Mouse (Mus musculus): ENCODE measurements around the gene Tspan33.
"Not testable (repeated sequence)": the region's sequence is repeated elsewhere in the genome, so short reads cannot be mapped to it uniquely, and the experiment has no call there.

Tspan33 gene

GRCm38 (mm10) chr6:29693953-29694352 lies at the start of gene Tspan33:
Tspan33 (plus strand) TSS chr6:29694222.
- DNase-seq (ENCODE audit: low spot score) = peak; percentile 93

- DNase-seq (ENCODE audit: low spot score) = peak; percentile 80
These were observed 44.4 kb upstream of the Tspan33 start for GRCm38 (mm10) chr6:29649494-29650169.

DNA sequence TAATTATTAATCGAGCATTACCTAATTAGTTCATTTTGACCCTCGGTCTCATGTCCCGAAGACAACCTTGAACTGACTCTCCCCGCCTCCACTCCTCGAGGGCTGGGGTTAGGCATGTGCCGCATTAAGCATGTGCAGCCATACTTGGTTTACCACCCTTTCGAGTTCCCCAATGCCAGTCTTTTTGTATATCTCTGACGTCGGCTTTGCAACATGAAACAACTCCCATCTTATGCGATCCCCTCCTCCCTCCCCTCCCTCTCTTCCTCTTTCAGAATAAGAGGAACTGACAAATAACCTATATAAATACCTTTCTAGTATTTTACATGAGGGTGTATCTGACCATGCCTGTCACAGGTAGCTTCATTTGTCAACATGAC lies 43.9 kb upstream of the Tspan33 start:
- no peak for DNase-seq (ENCODE audit: low spot score)

DNA sequence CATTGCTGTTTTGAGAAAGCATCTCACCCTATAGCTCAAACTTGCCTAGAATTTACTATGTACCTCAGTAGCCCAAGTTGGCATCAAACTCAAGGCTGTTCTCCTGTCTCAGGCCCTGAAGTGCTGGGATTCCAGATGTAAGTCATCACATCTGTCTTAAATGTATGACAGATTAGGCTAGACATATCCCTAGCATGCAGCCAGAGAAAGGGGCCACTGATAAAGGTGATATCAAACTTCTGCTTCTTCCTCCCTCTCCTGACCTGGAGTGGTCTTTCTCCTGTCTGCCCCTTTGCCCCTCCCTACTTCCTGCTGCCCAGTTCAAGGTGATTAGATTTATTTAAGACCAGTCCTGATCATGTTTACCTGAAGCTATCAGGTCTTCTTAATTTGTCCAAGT lies 40.8 kb upstream of the Tspan33 start:
- no peak for DNase-seq (ENCODE audit: low spot score)

GRCm38 (mm10) chr6:29658626-29659475 lies 35.2 kb upstream of the Tspan33 start:
- DNase-seq (ENCODE audit: low spot score) = no peak

DNA sequence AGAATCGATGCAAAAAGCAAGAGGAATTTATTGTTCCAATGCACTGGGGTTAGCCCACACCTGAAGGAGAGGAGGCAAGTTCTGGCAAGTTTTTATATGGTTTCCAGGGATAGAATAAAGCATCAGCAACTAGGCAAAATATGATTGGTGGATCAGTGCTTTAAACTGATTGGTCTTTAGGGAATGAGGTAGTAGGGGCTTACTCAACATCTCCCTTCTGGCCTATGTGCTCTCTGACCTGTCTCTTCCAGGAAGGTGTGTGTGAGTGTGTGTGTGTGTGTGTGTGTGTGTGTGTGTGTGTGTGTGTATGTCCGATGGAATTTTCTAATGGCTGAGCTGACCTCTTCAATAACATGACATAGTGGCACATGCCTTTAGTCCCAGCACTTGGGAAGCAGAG lies 34.1 kb upstream of the Tspan33 start:
- no peak for DNase-seq (ENCODE audit: low spot score)

DNA sequence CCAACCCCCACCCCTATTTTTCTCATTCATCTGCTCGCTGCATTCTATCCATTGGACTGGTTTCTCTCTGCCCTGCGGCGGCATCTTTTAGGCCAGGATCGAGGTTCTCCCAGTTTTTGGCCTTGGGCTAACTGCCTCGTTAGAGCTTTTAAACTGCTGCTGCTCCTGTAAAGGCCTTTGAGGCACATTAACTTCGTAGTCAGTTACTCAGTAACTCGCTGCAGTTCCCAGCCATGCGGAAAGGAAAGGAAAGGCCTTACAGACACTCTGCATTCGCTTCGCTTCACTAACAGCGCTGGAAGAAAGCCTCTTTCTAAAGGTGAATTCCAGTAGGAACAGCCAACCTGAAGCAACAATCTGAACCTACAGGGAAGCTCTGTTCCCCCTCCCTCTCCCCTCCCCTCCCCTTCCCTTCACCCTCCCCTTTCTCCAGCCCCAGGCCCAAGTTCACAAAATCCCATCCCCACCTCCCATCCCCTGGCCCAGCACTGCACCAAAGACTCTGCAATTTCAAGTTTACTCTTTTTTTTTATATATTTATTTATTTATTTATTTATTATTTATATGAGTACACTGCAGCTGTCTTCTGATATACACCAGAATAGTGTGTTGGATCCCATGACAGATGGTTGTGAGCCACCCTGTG lies 33.2 kb upstream of the Tspan33 start:
- DNase-seq (ENCODE audit: low spot score) = no peak

DNA sequence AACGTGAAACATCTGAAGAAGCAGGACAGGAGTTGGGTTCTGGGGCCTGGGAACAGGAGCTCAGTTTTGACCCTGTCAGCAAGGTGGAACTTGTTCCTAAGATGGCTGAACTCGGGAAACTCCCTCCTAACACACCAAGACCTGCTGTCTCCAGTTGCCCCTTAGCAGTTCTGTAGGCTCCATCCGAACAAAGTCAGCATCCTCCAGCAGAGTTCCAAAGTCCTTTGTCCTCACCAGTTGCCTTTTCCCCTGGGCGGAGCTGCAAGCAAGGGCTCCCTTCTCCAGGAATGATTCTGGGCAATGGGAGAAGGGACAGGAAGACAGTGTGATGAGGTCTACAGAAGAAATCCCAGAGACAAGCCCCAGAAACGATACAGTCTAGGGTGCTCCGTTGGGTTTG lies 26.8 kb upstream of the Tspan33 start:
- no peak for DNase-seq (ENCODE audit: low spot score)

DNA sequence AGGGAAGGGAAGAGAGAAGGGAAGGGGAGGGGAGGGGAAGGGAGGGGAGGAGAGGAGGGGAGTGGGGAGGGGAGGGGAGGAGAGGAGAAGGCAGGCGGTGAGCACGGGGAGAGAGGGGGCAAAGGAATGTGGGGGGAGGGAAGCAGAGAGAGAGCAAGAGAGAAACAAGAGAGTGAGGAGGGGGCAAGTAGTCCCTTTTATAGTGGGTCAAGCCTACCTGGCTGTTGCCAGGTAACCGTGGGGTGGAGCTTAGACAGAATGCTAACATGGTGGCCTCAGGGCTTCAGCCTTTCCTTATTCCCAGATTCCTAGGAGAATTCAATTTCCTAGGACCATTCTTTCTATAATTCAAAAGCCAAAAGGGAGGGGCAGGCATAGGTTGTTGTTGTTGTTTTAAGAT lies 22.3 kb upstream of the Tspan33 start:
- no peak for DNase-seq (ENCODE audit: low spot score)

DNA sequence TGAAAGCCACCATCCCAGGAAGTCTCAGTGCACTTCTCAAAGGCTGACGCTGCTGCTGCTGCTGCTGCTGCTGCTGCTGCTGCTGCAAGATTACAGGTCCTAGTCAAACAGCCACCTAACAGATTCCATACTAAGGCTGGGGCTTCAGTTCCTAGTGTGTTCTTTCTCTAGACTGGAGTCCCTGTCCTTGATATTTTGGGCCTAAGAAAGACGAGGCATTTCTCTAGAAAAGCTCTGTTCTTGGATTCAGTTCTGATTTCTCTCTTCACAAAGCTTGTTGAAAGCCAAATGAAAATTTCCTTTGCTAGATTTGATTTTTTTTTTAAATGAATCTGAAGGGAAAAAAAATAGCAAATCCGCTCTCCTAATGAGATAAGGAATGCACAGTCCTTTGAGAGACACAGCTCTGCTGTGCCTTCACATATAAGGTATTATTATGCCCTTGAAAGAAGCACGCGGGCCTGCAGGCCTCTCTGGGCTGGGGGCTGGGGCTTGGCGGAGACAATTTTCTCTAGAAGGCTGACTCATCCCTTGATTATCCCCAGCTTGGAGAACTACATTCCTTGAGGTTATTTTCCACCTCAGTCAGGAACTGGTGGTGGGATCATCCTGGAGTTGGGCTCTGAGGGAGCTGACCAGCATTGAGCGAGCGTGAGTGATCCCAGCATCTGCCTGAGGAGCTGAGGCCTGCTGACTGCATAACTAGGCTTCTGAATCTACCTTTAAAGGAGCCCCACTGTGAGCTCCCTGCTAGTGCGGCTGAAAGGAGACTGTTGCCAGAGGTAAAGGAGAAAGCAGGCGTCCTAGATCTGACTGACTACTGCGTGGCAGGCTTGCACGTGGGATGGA lies 21.2 kb upstream of the Tspan33 start:
- DNase-seq (ENCODE audit: low spot score) = no peak

DNA sequence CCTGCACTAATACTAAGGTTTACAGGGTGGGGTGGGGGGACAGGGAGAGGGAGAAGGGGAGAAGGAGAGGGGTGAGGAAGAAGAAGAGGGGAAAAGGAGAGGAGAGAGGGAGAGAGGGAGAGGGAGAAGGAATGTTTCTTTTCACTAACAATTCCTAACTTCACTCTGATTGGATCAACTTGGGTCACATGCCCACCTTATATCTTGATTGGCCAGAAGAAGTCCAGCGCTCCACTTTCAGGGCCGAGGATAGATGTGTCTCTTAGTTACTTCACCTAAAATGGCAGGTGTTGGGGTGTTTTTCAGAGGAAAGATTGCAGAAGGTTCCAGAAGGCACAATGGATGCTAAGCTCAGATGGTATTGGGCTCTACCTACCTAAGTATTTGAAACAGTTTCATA lies 20.3 kb upstream of the Tspan33 start:
- DNase-seq (ENCODE audit: low spot score) = no peak

DNA sequence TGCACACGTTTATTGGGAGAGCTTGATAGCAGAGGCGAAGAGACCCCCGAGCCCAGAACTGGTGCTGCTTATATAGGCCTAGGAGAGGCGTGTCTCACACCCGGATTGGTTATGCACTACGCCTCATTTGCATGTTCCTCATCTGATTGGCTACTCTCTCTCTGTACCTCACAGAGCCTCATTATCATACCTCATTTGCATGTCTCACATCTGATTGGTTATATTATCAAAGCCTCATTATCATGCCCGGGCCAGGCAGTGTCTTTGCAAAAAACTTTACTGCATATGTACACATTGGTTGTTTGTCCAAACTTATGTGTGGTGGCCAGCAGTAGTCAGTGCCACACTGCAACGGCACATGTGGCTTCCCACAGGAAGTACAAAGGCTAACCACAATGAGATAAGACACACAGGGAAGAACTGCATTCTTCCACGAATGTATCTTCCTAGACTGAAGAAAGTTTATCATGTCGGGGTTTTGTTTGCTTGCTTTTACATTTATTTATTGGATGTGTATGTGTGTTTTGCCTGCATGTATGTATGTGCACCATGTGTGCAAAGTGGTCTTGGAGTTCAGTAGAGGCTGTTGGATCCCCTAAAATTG lies 14.0 kb upstream of the Tspan33 start:
- not testable (repeated sequence) for DNase-seq (ENCODE audit: low spot score)

DNA sequence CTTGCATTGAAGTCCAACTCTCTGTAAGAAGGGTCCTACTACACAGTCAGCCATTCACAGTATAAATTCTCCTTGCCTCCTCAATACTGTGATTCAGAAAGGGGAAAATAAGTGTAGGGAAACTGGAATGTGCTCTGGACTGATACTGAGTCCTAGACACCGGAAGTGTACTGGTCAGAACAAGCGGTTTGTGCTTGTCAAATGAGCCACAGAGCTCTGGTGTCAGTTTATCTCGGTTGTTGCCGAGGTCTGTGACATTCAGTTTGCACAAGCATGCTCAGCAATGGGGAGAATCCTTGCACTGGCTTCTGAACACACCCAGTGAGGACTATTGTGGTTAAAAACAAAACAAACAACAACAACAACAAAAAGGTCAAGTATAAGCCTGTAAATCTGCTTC lies 12.2 kb upstream of the Tspan33 start:
- no peak for DNase-seq (ENCODE audit: low spot score)

GRCm38 (mm10) chr6:29684686-29685085 lies 9.3 kb upstream of the Tspan33 start:
- no peak for DNase-seq (ENCODE audit: low spot score)

- no peak for DNase-seq (ENCODE audit: low spot score)
These were observed 8.1 kb upstream of the Tspan33 start for GRCm38 (mm10) chr6:29685952-29686351.

- DNase-seq (ENCODE audit: low spot score) = no peak
These were observed 4.6 kb upstream of the Tspan33 start for GRCm38 (mm10) chr6:29689458-29689857.

GRCm38 (mm10) chr6:29694375-29695289 lies 610 bp downstream of the Tspan33 start:
- peak; percentile 23 for DNase-seq (ENCODE audit: low spot score)

DNA sequence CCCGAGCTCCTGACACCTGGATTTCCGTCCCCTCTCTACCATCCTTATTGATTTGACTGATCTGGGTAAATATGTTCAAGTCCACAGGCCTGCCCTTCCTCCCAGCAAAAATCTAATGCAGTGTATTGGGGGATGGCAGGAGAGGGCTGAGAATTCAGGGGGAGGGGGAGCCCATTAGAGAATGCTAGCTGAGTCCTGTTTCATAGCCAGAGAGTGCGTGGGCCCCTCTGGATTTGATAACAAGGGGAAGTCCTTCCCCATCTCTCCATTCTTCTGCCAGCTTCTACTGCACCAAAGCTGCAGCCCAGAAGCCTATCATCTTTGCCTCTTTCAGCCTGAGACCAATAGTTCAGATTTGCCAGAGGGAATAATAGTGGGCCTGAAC lies 1.3 kb downstream of the Tspan33 start:
- no peak for DNase-seq (ENCODE audit: low spot score)

DNA sequence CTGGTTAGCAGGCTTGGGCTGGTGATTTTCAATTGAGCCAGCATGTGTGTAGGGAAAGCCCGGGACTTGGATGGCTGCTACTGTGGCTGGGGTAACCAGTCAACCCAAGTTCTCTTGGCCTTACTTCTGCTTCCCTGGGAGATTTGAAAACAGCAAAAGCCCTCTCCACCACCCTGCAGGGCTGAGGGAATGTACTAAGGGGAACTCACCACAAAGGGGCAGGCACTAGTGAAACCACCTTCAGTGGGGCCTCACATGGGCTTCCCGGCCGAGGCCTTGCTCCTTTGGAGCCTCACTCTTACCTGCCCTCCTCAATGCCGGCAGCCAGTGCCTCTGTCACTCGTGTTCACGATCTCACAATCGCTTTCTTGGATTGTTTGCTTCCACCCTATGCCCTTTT lies 2.0 kb downstream of the Tspan33 start:
- DNase-seq (ENCODE audit: low spot score) = no peak

GRCm38 (mm10) chr6:29697139-29697538 lies 3.1 kb downstream of the Tspan33 start:
- no peak for DNase-seq (ENCODE audit: low spot score)

DNA sequence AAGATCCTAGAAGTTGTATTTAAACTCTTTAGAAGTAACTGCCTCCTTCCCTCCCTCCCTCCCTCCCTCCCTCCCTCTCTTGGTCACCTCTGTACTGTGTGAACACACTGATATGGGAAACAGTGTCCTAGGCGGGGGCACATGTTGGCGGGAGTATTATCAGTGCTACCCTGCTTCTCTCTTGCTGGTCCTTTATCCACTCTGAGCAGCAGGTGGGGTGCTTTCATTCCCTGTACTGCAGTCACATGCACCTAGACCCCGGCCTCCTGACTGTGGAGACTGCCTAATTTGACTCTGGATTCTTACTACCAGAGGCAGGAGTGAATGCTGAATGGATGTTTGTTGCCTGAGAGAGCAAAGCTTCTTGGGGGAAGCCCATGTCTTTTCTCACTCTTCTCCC lies 3.5 kb downstream of the Tspan33 start:
- DNase-seq (ENCODE audit: low spot score) = no peak

Data from ovary, postnatal 36 days (tissue).